Mouse (Mus musculus): ENCODE results near the gene Mast4.

DNA sequence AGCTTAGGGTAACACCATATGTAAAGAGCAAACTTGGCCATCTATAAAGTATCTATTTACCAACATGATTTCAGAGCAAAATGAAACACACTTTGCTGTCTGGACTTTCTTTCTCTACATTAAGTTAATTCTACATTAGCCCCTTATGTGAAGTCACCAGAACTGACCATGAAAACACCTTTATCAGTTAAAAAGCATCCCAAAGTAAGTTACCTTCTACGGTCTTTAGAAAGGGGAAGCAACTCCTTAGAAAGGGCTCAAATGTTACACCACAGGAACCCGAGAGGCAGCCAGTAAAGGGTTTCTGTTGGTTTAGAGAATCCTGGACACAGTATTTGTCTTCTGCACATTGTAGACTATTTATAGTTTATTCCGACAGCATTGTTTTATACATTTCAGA, 441.5 kb downstream of the Mast4 start:
- no peak for TF ChIP-seq CTCF (IDR thresholded peaks at IDR 0.05; ENCODE audit: low read depth, low read length)
- TF ChIP-seq POLR2A (IDR thresholded peaks at IDR 0.05; ENCODE audit: borderline replicate concordance, low read depth, low read length) = no peak
